9 mouse cellular contexts compared by ENCODE assay signal in genomic region chr2:130365211-130366094, GRCm38 (mm10). TPM values are rescaled to one million over a fixed set of nuclear protein-coding genes. Genes with fewer than 3 reads are reported as not detected.
A peak's percentile ranks its signal among the peaks of the same experiment; 100 is the strongest.
DNase-seq lines count a peak whose midpoint lies in the region; ATAC-seq lines count a peak whose summit lies in the region.
"Had no signal": no experiment of that assay in that cellular context is flagged by ENCODE, and none has a peak within 500 bp of the region (broad histone marks: within the 10 kb centered on the region; RNA-seq: fewer than 3 reads in every experiment).

No protein-coding gene starts in this region.

- no peaks in the 10 kb centered on the region for H3K36me3 ChIP-seq in kidney, embryonic 14.5 days (ENCODE audit: control insufficient read depth, insufficient read depth, low read length)
- H3K36me3 ChIP-seq in forebrain, embryonic 13.5 days (ENCODE audit: poor library complexity, severe bottlenecking) = no peaks in the 10 kb centered on the region
- H3K36me3 ChIP-seq in limb, embryonic 11.5 days (ENCODE audit: control insufficient read depth, insufficient read depth, low read length) = no peaks in the 10 kb centered on the region
- H3K36me3 ChIP-seq in neural tube, embryonic 14.5 days (ENCODE audit: control insufficient read depth, insufficient read depth, low read length) = no peaks in the 10 kb centered on the region

- H3K4me2 ChIP-seq in kidney, embryonic 14.5 days (replicated peaks; ENCODE audit: low read depth, low read length) = peak overlapping the region; percentile 70
- H3K4me2 ChIP-seq in forebrain, embryonic 13.5 days = peak overlapping the region; percentile 54
- H3K4me2 ChIP-seq in limb, embryonic 11.5 days (ENCODE audit: low read depth, severe bottlenecking) = peak overlapping the region; percentile 61
- peak overlapping the region; percentile 40 for H3K4me2 ChIP-seq in neural tube, embryonic 14.5 days (ENCODE audit: low read depth, low read length)

- H3K27me3 ChIP-seq in kidney, embryonic 14.5 days (ENCODE audit: control insufficient read depth, insufficient read depth, low read length) = peaks cover 25% of the 10 kb centered on the region
- peaks cover 54% of the 10 kb centered on the region for H3K27me3 ChIP-seq in forebrain, embryonic 13.5 days
- peaks cover 40% of the 10 kb centered on the region for H3K27me3 ChIP-seq in limb, embryonic 11.5 days (ENCODE audit: control insufficient read depth, insufficient read depth, low read length)
- H3K27me3 ChIP-seq in neural tube, embryonic 14.5 days (ENCODE audit: control insufficient read depth, insufficient read depth, low read length) = peaks cover 28% of the 10 kb centered on the region

- WGBS in kidney, embryonic 14.5 days = 7% methylated on average over 28 of the region's 30 CpGs
- 8% methylated on average over 27 of the region's 30 CpGs for WGBS in forebrain, embryonic 13.5 days
- WGBS in limb, embryonic 11.5 days = 6% methylated on average over 29 of the region's 30 CpGs
- WGBS in neural tube, embryonic 14.5 days = 8% methylated on average over 29 of the region's 30 CpGs

- peak overlapping the region; percentile 43 for H3K9ac ChIP-seq in kidney, embryonic 14.5 days (ENCODE audit: low read depth, low read length)
- peak overlapping the region; percentile 41; the same call in 1 of the 2 replicates for H3K9ac ChIP-seq in forebrain, embryonic 13.5 days
- no peak overlapping the region; the same call in 1 of the 2 replicates for H3K9ac ChIP-seq in limb, embryonic 11.5 days (ENCODE audit: low read length)
- no peak overlapping the region for H3K9ac ChIP-seq in neural tube, embryonic 14.5 days (replicated peaks; ENCODE audit: low read depth, low read length)

- no peak overlapping the region for H3K27ac ChIP-seq in kidney, embryonic 14.5 days (ENCODE audit: low read depth, low read length)
- H3K27ac ChIP-seq in forebrain, embryonic 13.5 days = no peak overlapping the region
- H3K27ac ChIP-seq in limb, embryonic 11.5 days (replicated peaks; ENCODE audit: low read depth, low read length) = no peak overlapping the region
- no peak overlapping the region for H3K27ac ChIP-seq in neural tube, embryonic 14.5 days (ENCODE audit: low read depth, low read length)

- no peaks in the 10 kb centered on the region for H3K9me3 ChIP-seq in kidney, embryonic 14.5 days (ENCODE audit: control insufficient read depth, low read length)
- H3K9me3 ChIP-seq in forebrain, embryonic 13.5 days (replicated peaks) = no peaks in the 10 kb centered on the region
- no peaks in the 10 kb centered on the region for H3K9me3 ChIP-seq in limb, embryonic 11.5 days (ENCODE audit: control insufficient read depth, low read length)
- no peaks in the 10 kb centered on the region for H3K9me3 ChIP-seq in neural tube, embryonic 14.5 days (ENCODE audit: control insufficient read depth, low read length)

- peak; percentile 76 for ATAC-seq in kidney, embryonic 14.5 days (ENCODE audit: low FRiP score, low TSS enrichment)
- ATAC-seq in forebrain, embryonic 13.5 days = 0 out of 2 replicates have a peak, but pooled peaks have one; percentile 10
- 0 out of 2 replicates have a peak, but pooled peaks have one; percentile 35 for ATAC-seq in limb, embryonic 11.5 days (ENCODE audit: insufficient number of reproducible peaks, low FRiP score, low TSS enrichment, low read depth)
- ATAC-seq in neural tube, embryonic 14.5 days (ENCODE audit: low read depth) = no peak
- no peak for ATAC-seq in erythroid progenitor cell, adult 5-6 weeks (replicated peaks; ENCODE audit: low FRiP score, poor library complexity, severe bottlenecking)

- DNase-seq in kidney, adult 18-20 months = no peak
- DNase-seq in limb, embryonic 11.5 days (ENCODE audit: low spot score) = peak; percentile 35
- DNase-seq in frontal cortex, postnatal 25 days (ENCODE audit: low spot score in 2 of 2) = no peak
- DNase-seq in Muller cell, postnatal 12 days (ENCODE audit: inconsistent ontology term) = no peak

- peak overlapping the region; percentile 40 for H3K4me3 ChIP-seq in kidney, embryonic 14.5 days (ENCODE audit: low read length)
- H3K4me3 ChIP-seq in forebrain, embryonic 13.5 days = peak overlapping the region; percentile 30
- peak overlapping the region; percentile 33 for H3K4me3 ChIP-seq in limb, embryonic 11.5 days (ENCODE audit: low read depth, low read length)
- H3K4me3 ChIP-seq in neural tube, embryonic 14.5 days (ENCODE audit: low read depth, low read length) = peak overlapping the region; percentile 2; the same call in 1 of the 2 replicates

- no peaks in the 10 kb centered on the region for H3K4me1 ChIP-seq in kidney, embryonic 14.5 days (ENCODE audit: control insufficient read depth, insufficient read depth, low read length)
- peaks cover 20% of the 10 kb centered on the region for H3K4me1 ChIP-seq in forebrain, embryonic 13.5 days
- H3K4me1 ChIP-seq in limb, embryonic 11.5 days (ENCODE audit: control insufficient read depth, insufficient read depth, low read length) = 0 out of 2 replicates have a peak, but pooled peaks cover 7% of the 10 kb centered on the region
- H3K4me1 ChIP-seq in neural tube, embryonic 14.5 days (ENCODE audit: control insufficient read depth, insufficient read depth, low read length) = no peaks in the 10 kb centered on the region

RNA-seq across cellular contexts. Expression of gene Cpxm1, which starts 31.9 kb away (rescaled TPM):
- polyA plus RNA-seq in kidney, embryonic 14.5 days (2014; fragmentation: Nextera tagmentation; extraction: Ambion mirVana) = 51.6 and 63.8 TPM in 2 replicates
- polyA plus RNA-seq in forebrain, embryonic 13.5 days (2015; fragmentation: Nextera tagmentation; extraction: Ambion mirVana) = 11.8 and 12.3 TPM in 2 replicates
- polyA plus RNA-seq in limb, embryonic 11.5 days (2014; fragmentation: Nextera tagmentation; extraction: Ambion mirVana) = 62.3 and 64.2 TPM in 2 replicates
- polyA plus RNA-seq in neural tube, embryonic 14.5 days (2014; fragmentation: Nextera tagmentation; extraction: Ambion mirVana) = 11.7 and 24.1 TPM in 2 replicates
- total RNA-seq in erythroid progenitor cell, adult 5-6 weeks (2015; ENCODE audit: low replicate concordance) = not detected in 2 replicates
- total RNA-seq in erythroid progenitor cell, adult 5-6 weeks (2017; ENCODE audit: low replicate concordance) = not detected in 2 replicates

RNA-seq across cellular contexts. Expression of gene Gm28372, which starts 39.6 kb away (rescaled TPM):
- not detected in 2 replicates for polyA plus RNA-seq in kidney, embryonic 14.5 days (2014; fragmentation: Nextera tagmentation; extraction: Ambion mirVana)
- 0.09 and 0.34 TPM in 2 replicates for polyA plus RNA-seq in forebrain, embryonic 13.5 days (2015; fragmentation: Nextera tagmentation; extraction: Ambion mirVana)
- polyA plus RNA-seq in limb, embryonic 11.5 days (2014; fragmentation: Nextera tagmentation; extraction: Ambion mirVana) = not detected in 2 replicates
- polyA plus RNA-seq in neural tube, embryonic 14.5 days (2014; fragmentation: Nextera tagmentation; extraction: Ambion mirVana) = 0.23 and 0.28 TPM in 2 replicates
- not detected in 2 replicates for total RNA-seq in erythroid progenitor cell, adult 5-6 weeks (2015; ENCODE audit: low replicate concordance)
- not detected in 2 replicates for total RNA-seq in erythroid progenitor cell, adult 5-6 weeks (2017; ENCODE audit: low replicate concordance)
- polyA plus RNA-seq: large intestine, adult 2 months had no signal

RNA-seq across cellular contexts. Expression of gene 1700020A23Rik, which starts 39.6 kb away (rescaled TPM):
- polyA plus RNA-seq in kidney, embryonic 14.5 days (2014; fragmentation: Nextera tagmentation; extraction: Ambion mirVana) = 0.40 TPM in 1 of 2 replicates, not detected in the other
- 0.25 and 0.48 TPM in 2 replicates for polyA plus RNA-seq in forebrain, embryonic 13.5 days (2015; fragmentation: Nextera tagmentation; extraction: Ambion mirVana)
- polyA plus RNA-seq in limb, embryonic 11.5 days (2014; fragmentation: Nextera tagmentation; extraction: Ambion mirVana) = not detected in 2 replicates
- polyA plus RNA-seq in neural tube, embryonic 14.5 days (2014; fragmentation: Nextera tagmentation; extraction: Ambion mirVana) = 0.91 TPM in 1 of 2 replicates, not detected in the other
- total RNA-seq in erythroid progenitor cell, adult 5-6 weeks (2015; ENCODE audit: low replicate concordance) = not detected in 2 replicates
- not detected in 2 replicates for total RNA-seq in erythroid progenitor cell, adult 5-6 weeks (2017; ENCODE audit: low replicate concordance)
- polyA plus RNA-seq: large intestine, adult 2 months had no signal

RNA-seq across cellular contexts. Expression of gene Tmem239, which starts 40.8 kb away (rescaled TPM):
- polyA plus RNA-seq in kidney, embryonic 14.5 days (2014; fragmentation: Nextera tagmentation; extraction: Ambion mirVana) = not detected in 2 replicates
- not detected in 2 replicates for polyA plus RNA-seq in forebrain, embryonic 13.5 days (2015; fragmentation: Nextera tagmentation; extraction: Ambion mirVana)
- 0.11 TPM in 1 of 2 replicates, not detected in the other for polyA plus RNA-seq in limb, embryonic 11.5 days (2014; fragmentation: Nextera tagmentation; extraction: Ambion mirVana)
- polyA plus RNA-seq in neural tube, embryonic 14.5 days (2014; fragmentation: Nextera tagmentation; extraction: Ambion mirVana) = not detected in 2 replicates
- not detected in 2 replicates for total RNA-seq in erythroid progenitor cell, adult 5-6 weeks (2015; ENCODE audit: low replicate concordance)
- not detected in 2 replicates for total RNA-seq in erythroid progenitor cell, adult 5-6 weeks (2017; ENCODE audit: low replicate concordance)
- polyA plus RNA-seq: large intestine, adult 2 months had no signal

RNA-seq across cellular contexts. Expression of gene Vps16, which starts 58.7 kb away (rescaled TPM):
- polyA plus RNA-seq in kidney, embryonic 14.5 days (2014; fragmentation: Nextera tagmentation; extraction: Ambion mirVana) = 72.3 and 79.2 TPM in 2 replicates
- 125 and 130 TPM in 2 replicates for polyA plus RNA-seq in forebrain, embryonic 13.5 days (2015; fragmentation: Nextera tagmentation; extraction: Ambion mirVana)
- polyA plus RNA-seq in limb, embryonic 11.5 days (2014; fragmentation: Nextera tagmentation; extraction: Ambion mirVana) = 79.8 and 89.2 TPM in 2 replicates
- polyA plus RNA-seq in neural tube, embryonic 14.5 days (2014; fragmentation: Nextera tagmentation; extraction: Ambion mirVana) = 76.4 and 81.7 TPM in 2 replicates
- total RNA-seq in erythroid progenitor cell, adult 5-6 weeks (2015; ENCODE audit: low replicate concordance) = 74.6 and 122 TPM in 2 replicates
- 62.8 and 75.8 TPM in 2 replicates for total RNA-seq in erythroid progenitor cell, adult 5-6 weeks (2017; ENCODE audit: low replicate concordance)

Comparison
In these comparisons a context has a peak if more than half of its experiments do, and no peak if none do; other contexts are left out.
1. ATAC-seq: peak in kidney, embryonic 14.5 days (single experiment), forebrain, embryonic 13.5 days (single experiment) and limb, embryonic 11.5 days (single experiment); none in neural tube, embryonic 14.5 days (single experiment) and erythroid progenitor cell, adult 5-6 weeks (single experiment).
2. H3K9ac ChIP-seq: peak in kidney, embryonic 14.5 days (single experiment) and forebrain, embryonic 13.5 days (single experiment); none in limb, embryonic 11.5 days (single experiment) and neural tube, embryonic 14.5 days (single experiment).
3. Peak in every context shown above with its lines, with median percentiles within 50 percentile points of each other: H3K4me2 ChIP-seq and H3K4me3 ChIP-seq.